Mouse (Mus musculus): ENCODE measurements around the gene Ugt1a6a. TPM values are rescaled to one million over a fixed set of nuclear protein-coding genes. Genes with fewer than 3 reads are reported as not detected.

Ugt1a6a gene
- total RNA-seq, 2 experiments from 2014 or later: 6.5 to 7.2 TPM

DNA sequence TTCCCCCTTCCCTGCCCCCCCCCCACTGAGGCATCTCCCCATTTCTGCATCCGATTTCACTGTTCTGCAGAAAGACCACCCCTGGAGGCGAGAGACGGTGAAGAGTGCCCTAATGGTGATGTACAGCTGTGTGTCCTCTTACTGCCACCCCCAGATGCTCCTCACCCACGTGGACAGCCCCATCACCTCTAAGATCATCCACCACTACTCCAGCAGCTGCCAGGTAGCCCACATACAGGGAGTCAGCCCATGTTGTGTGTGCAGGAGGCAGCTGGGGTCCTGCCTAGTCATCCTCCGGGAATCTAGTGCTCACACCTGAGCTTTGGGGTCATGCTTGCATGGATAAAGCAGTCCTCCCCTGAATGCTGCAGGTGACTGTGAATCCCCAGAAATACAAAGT lies 109.3 kb downstream of the Ugt1a6a start:
- no peak for ATAC-seq (ENCODE audit: poor library complexity, severe bottlenecking)

DNA sequence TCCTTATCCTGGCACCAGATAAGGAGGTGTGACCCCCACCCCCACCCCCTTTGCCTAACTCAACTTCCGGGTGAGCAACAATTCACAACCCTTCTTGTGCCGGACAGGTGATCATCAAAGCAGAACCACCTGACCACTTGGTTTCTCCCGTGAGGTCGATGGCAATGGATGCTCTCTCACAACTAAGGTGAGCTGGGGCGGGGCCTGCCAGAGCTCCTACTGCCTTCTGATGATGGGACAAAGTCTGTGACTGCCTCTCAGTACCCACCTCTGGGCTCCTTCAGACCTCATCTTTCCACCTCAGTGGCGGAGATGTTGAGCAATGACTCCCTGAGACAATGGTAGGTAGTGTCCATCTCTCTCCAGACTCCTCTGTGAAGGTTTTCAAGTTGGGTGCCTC lies 111.3 kb downstream of the Ugt1a6a start:
- no peak for ATAC-seq (ENCODE audit: poor library complexity, severe bottlenecking)

DNA sequence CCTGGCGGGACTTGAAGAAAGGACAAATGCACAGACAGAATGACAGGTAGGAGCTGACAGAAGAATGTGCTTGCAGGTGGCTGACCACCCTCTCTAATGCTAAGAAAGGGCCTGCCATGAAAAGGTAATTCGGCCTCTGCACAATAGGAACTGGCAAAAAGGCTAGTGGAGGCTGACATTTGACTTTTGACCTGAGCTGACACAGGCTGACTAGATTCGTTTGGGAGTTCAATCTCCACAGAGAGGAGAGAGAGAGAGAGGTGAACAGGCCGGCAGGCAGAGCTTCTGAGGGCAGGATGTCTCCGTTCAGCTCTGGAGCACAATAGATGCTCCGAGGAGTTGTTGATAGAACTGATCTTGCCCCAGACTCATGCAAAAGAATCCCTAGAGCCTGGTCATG lies 111.8 kb downstream of the Ugt1a6a start:
- no peak for ATAC-seq (ENCODE audit: poor library complexity, severe bottlenecking)

DNA sequence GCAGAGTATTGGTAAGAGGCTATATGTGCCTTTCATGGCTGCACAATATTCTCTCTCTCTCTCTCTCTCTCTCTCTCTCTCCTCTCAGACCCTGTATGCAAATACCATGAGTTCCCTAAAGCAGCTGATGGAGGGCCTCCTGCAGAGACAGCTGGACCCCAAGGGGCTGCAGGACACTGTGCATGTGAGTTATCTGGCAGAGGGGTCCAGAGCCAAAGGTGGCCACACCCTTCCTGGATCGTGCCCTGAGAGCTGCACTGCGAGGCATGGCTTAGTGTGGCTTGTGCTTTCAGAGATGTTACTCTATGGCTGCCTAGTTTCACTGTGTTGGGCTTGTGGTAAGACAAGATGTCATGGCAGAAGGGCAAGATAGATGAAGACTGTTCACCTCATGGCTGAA lies 113.1 kb downstream of the Ugt1a6a start:
- no peak for ATAC-seq (ENCODE audit: poor library complexity, severe bottlenecking)

DNA sequence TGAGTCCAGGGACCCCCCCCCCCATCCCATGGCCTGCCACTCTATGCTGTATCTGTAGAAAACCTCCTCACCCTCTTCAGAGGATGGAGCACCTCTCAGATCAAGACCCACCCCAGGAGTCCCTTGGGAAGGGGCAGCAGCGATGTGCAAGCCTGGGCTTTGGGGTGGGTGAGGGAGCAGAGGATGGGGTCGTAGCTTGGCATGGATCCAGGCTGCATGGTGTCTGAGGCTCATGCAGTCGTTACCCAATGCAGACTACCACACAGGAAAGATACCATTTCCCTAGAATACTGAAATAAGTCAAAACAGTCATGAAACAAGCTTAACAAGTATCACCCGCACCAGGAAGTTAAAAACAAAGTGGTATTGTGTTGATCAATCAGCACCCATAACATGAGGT lies 114.0 kb downstream of the Ugt1a6a start:
- ATAC-seq (ENCODE audit: poor library complexity, severe bottlenecking): peak; percentile 20

DNA sequence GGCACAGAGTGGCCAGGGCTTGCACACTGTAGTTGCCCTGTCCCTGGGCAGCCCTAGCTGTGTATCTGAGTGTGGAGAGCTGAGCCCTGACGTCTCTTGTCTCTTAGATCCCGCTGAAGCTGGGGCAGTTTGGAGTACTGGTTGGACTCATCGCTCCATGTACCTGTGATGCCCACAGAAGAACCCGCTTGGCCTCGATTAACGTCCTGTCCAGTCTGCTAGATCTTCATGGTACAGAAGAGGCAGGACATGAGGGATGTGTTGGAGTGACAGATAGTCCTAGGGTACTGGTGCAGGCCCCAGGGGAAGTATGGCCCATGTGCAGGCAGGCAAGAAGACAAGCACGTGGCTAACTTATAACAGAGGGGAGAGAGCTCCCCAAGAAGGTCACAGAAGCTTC lies 115.0 kb downstream of the Ugt1a6a start:
- ATAC-seq (ENCODE audit: poor library complexity, severe bottlenecking): no peak

DNA sequence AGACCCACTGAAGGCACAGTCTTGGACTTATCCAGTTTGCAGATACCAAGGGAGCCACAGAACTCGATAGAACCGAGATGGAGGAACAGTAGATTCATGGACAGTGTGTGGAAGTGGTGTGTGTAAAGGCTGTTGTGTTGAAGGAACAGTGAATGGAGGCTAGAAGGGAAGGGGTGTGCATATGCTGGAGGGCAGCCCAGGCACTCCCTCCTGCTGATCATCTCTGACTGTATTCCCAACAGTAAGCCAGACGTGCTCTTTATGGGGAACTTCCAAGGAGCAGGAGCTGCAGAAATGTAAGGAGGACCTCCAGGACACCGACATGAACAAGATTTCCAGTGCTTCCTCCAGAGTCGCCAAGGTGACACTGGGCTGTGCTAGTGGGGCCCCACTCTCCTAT lies 115.4 kb downstream of the Ugt1a6a start:
- ATAC-seq (ENCODE audit: poor library complexity, severe bottlenecking): no peak

DNA sequence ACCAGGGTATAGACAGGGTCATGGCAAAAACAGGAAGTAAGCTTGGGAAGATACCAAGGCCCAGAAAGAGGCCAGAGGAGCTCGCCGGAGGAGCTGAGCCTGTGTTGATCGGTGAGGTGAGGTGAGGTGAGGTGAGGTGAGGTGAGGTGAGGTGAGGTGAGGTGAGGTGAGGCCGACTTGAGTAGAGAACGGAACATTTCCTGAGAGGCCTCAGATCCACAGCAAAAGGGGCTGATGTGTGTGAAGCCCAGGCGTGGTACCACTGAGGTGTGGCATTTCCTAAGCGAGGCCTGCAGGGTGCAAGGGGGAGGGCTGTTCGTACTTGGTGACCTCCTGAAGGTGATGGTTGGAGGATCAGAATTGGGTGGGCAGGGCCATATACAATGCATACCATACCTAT lies 118.5 kb downstream of the Ugt1a6a start:
- 0 out of 2 replicates have a peak, but pooled peaks have one; percentile 10 for ATAC-seq (ENCODE audit: poor library complexity, severe bottlenecking)

DNA sequence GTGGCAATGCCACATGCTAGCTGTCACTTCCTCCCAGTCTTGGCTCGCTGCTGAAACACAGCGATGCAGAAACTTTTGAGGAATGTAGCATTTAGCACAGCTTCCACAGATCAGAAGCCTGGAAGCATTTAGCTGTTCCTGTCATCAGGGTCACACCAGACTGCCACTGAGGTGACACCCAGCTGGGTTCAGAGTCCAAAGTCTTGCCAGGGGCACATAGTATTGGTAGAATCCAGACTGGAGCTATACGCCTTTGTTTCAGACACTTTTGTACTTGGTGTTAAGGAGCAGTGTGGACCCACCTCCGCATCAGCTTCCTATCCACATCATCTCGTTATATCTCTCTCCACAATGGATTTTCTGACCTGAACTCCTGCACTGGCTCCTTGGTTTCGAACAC lies 118.9 kb downstream of the Ugt1a6a start:
- ATAC-seq (ENCODE audit: poor library complexity, severe bottlenecking): no peak

DNA sequence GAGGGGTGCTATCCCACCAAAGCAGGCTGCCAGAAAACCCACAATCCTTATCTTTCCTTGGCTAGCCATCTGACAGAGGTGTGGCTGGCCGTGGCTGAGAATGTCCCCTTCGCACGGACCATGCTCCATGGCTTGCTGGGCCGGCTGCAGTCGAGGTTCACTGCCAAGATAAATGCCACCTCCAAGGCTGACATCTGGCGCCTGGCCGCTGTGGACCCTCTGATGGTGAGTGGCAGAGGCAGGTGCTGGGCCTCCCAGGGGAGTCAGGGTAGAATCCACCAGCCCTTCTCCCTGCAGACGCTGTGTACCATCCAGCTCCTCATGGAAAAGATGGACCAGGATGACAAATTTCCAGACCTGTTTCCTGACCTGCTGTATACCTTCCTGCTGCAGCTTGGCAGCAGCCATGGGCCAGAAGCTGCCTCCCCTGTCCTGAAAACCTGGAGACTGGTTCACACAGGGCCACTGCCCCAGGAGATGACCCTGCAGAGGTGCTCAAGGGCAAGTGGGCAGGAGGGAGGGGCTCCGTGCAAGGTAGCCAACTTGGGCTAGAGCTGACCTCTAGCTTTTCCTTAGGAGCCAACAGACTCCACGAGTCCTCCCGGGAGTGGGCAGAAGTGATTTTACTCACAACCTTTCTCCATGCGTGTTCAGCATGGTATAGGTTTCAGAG lies 120.3 kb downstream of the Ugt1a6a start:
- no peak for ATAC-seq (ENCODE audit: poor library complexity, severe bottlenecking)

DNA sequence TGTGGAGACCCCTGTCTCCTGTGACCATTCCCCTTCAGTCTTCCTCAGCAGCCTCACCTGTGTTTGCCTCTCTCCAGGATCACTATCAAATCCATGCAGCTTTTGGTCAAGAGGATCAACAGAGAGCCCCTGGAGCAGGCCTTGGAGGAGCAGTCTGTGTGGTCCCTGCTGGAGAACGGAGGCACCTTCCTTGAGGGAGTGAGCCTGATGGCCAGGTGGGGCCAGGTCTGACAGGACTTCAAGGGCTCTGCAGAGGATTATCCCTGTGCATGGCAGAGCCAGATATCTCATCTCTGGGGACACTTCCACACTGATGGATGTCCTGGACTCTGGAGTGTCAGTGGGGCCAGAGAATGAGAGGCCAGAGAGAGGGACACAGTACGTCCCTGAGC lies 120.9 kb downstream of the Ugt1a6a start:
- ATAC-seq (ENCODE audit: poor library complexity, severe bottlenecking): no peak

DNA sequence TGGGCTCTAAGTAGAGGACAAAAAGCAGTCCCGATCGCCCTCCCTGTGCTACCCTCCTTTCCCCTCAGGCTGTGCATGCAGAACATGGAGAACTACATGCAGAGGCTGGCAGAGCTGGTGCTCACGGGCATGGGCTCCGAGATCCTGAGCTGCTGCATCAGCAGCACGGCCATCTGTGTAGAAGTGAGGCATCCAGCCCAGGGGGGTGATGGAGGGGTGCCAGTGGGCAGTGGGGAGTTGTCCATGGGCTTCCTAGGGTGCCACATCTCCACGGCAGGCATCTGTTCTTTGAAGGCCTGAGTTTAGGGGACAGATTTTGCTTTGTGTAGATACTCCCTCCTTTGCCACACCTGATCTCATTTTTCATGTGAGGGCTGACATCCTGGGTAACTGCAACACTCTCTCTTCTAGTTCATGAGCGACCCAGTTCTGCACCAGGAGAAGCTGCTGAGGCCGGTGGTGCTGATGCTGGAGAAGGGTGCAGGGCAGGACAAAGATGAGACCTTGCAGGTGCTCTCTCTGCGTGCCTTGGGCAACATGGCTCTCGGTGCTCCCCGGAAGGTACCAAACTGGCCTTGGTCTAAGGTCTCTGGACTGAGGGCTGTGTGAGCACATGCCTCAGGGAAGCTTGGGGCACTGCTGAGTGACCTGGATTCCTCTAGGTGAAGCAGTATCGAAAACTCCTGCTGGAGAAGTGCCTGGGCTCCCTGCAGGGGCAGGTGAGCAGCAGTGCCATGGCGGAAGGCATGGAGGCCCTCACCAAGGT lies 121.6 kb downstream of the Ugt1a6a start:
- ATAC-seq (ENCODE audit: poor library complexity, severe bottlenecking): no peak

DNA sequence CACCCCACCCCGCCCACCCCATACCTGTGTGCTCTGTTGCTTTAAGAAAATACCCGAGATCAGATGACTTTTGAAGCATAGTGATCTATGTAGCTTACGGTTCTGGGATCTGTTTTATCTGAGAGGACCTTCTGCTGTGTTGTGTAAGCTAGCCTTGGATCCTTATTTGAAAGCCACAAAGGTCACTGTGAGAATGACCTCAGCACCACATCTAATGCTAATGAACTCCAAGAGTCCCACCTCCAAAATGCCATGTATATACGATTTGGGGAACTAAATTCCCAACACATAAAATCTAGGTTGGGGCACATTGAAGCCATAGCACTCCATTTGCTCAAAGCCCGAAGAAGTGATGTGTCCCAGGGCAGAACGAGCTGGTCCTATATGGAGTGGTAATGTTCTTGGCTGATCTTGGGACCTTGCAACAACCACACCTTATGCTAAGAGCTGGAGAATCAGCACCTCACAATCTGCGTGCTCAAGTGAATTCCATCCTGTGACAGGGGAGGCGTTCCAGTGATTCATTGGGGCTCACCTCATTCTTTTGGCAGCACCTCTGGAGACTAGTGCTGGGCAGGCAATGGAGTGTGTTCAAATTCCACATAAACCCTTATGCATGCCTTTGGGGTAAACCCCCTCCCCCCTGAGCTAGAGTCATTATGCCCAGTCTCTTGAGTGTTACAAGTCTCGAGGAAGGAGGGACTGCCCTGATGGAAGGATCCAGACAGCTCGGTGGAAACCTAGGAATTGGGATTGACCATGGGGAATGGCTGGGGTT lies 122.5 kb downstream of the Ugt1a6a start:
- ATAC-seq (ENCODE audit: poor library complexity, severe bottlenecking): no peak

DNA sequence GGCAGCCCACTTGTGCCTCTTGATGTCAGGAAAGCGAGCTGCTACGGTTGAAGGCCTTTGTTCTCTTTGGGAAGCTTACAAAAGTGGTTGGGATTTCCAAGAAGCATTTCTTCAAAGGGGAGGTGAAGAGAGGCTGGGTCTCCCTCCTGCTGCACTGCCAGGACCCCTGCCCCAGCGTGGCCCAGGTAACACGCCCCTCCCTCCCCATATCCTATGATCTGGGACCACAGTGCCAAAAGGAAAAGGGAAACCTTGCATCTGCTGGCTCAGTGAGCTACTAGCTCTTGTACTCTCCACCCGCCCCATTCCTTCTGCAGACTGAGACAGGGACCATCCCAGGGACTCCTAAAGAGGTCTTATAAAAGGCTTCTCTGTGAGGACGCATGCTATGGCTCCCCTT lies 123.1 kb downstream of the Ugt1a6a start:
- ATAC-seq (ENCODE audit: poor library complexity, severe bottlenecking): no peak

DNA sequence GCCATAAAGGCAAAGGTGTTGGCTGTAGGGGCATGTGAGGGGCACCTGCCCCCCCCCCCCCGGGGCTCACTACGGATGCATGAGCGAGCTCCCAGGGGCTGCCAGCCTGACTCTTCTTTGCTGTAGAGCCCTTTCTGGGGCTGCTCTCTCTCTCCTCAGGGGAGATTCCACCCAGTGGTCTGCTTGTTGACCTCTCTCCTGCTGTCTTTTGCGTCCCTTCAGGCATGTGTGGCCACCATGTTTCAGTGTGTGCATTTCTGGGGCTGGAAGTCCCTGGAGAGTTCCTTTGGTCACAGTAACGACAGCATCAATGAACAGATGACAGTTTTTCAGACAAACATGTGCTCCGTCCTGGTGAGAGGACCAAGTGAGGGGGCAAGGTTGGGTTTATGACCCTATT lies 123.8 kb downstream of the Ugt1a6a start:
- no peak for ATAC-seq (ENCODE audit: poor library complexity, severe bottlenecking)

DNA sequence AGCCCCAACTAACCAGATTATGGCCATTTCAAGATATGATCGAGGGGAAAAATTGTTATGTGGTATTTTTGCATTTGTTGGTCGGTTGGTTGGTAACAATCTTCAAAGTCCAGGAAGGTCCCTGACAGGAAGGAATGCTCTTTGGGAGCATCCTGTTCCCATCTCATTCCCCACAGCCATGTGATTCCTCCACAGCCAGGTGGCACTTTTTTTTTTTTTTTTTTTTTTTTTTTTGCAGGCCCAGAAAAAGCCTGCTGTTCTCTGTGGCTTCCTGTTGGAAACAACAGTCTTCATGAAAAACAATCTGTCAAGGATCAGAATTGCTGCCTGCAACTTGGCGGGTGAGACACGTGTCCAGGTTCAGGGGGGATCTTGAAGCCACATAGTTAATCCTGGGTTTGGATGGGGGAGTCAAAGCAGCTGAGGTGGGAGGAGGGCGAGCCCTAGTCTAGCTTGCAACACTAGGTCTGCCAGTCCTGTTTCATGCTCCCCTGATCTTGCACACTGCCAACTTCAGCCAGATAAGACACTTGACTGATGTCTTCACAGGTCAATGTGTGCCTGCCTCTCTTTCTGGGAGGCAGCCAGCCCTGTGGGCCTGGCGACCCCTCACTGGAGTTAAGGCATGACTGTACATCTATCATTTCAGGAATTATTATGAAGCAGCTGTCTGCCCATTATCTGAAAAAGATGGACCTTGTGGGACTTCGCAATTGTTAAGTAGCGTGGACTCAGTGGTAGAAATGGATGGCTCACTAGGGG lies 124.5 kb downstream of the Ugt1a6a start:
- no peak for ATAC-seq (ENCODE audit: poor library complexity, severe bottlenecking)

DNA sequence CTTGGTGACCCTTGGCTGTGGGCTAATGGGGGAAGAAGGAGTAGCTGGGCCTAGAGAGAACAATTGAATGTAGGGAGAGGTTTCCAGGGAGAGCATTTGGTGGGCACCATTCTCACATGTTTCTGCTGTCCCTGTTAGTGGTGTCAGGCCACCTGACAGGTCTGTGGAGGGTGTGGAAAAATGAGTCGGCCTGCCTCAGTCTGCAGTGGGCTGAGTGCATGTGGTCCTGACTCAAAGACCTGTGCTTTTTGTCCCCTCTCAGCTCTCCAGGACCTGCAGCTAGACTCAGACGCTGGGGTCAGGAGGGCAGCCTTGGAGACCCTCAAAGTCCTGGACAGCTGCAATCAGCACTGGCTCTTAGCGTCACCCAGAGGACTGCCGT lies 125.0 kb downstream of the Ugt1a6a start:
- ATAC-seq (ENCODE audit: poor library complexity, severe bottlenecking): no peak

DNA sequence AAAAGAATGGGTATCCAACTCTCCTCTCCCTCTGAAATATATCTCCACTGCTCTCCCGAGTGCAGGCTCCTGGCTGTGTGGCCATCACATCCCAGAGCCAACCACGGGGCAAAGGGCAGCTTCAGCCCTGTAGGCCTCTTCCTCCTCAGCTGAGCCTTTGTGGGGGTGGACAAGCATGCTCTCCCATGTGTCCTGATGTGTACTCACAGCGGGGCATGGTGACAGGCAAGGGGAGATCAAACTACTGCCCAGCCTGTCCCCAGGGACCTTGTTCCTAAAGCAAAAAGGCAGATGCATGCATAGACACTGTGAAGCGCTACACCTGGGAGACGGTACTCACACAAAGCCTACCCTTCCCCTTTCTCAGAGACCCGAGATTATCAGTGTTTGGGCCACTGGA lies 125.5 kb downstream of the Ugt1a6a start:
- peak; percentile 22 for ATAC-seq (ENCODE audit: poor library complexity, severe bottlenecking)

DNA sequence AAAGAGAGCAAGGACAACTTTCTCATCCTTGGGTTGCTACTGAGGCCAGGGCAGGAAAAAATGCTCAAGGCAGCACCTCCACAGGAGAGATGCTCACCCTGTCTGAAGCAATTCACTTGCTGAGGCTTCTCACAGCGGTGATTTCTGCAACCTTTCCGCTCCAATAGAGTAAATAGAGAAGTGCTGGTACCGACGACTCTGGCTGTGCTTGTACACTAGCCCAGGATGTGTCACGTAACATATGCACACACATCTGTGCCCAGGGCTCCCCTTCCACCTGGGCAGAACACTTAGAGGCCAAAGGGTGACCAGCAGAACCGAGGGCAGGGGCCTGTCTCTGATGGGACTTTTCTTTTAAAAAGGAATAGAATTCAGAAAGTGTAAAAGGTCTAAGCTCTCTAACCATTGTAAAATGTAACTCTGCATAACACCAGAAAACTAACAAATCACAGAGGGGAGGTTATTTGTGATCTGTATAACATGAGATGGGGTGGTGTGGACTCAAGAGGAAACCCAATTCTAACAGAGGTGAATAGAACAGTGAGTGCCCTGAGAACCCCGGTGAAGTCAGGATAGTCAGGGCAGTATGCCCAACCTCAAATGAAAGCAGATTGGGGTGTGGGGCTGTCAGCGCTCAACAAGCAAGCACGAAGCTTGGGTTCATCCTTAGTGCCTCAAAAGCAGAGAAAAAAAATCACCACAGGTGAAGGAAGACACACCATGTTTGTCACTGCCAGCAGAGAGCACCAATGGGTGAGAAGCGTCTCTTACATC lies 126.2 kb downstream of the Ugt1a6a start:
- peak; percentile 48 for ATAC-seq (ENCODE audit: poor library complexity, severe bottlenecking)

DNA sequence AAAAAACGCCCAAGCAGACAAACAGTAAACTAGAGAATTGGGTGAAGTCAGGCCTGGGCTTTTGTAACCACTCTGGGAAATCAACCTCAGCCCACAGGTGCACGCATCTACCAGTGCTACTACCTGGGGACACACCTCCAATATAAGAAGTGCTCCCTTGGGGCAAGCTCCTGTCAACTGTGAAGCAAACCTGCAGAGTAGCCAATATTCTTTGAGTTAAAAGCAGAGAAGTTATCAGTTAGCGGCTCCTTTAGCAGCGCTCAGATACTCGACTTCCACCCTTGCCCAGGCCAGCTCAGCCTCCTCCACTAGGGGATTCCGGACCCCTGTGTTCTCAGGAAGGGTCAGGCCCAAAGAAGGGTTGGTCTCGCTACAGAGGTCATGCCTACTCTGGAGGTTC lies 127.1 kb downstream of the Ugt1a6a start:
- ATAC-seq (ENCODE audit: poor library complexity, severe bottlenecking): no peak

Measured in megakaryocyte, adult 5-6 weeks (primary cell).